Mouse (Mus musculus): ENCODE data around the gene Stk38l.

Stk38l gene

GRCm38 (mm10) chr6:146724581-146725383 lies at the start of gene Stk38l:
Gene Stk38l (plus strand): TSS chr6:146724995.
- peak; percentile 95 for DNase-seq

GRCm38 (mm10) chr6:146676904-146677303 lies 47.9 kb upstream of the Stk38l start:
- no peak for DNase-seq

- DNase-seq: no peak
Observed at GRCm38 (mm10) chr6:146678136-146679070, 46.4 kb upstream of the Stk38l start.

- no peak for DNase-seq
Observed at GRCm38 (mm10) chr6:146683881-146684280, 40.9 kb upstream of the Stk38l start.

DNA sequence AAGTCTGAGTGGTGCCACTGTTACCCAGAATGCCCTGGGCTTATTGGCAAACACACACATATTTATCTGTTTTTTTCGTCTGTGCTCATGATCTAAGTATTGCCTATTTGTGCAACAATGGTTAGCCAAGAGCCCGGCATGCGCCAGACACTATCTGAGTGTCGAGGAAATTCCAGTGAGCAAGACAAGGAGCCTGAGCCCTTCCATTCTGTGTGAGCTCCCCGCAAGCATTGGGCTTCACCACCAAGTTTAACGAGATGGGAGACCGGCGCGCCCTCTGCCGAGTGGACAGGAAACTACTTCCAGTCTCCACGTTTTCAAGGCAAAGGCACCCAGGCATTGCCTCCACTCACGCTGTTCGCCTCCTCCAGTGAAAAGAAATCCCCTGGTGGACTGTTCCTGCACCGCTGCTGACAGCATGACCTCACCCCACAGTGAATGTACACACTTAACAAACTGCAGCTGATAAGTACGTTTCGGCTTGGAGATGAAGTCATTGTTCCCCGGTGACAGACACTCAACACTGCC lies 39.0 kb upstream of the Stk38l start:
- peak; percentile 29 for DNase-seq

DNA sequence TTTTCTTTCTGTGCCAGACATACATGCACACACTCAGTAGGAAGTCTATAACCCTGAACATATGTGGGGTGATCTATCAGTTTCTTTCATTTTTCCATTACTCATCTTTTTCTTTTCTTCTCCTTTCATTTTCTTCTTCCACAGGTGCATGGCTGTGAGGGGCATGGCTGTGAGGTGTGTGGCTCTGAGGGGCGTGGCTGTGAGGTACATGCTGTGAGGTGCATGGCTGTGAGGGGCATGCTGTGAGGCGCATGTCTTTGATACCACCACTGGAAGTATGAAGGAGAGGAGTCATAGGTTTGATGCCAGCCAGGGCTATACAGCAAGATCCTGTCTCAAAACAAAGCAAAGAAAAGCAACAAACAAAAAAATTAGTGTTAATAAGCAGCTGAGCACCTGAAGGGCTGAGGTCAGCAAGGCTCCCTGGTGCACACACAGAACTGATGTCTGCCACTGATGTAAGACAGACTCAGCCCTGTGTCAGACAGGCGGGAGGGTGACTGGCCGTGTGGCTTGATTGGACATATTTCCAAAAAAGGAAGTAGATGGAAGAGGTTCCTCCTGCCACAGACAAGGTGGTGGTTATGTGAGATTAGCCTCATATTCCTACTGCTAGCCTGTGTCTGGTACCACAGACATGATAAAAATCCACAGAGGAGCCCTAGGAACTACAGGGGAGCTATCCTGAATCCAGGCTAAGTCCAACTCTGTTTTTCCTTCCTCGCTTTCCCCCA lies 38.2 kb upstream of the Stk38l start:
- no peak for DNase-seq

DNA sequence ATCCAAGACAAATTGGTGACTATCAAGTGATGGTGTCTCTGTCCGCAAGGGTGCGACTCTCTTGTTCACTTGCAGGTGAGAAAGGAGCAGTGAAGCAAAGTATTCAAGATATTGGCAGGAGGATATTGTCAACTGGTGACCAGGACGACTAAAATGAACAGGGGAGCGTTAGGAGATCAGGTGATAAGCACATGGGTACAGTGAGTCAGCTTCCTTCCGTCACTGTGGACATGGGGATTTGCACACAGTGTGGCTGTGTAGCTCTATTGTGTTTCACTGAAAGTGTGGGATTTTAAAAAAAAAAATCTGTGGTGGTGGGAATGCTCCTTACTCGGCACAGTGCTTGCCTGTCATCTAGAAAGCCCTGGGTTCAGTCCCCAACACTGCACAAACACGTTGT lies 36.8 kb upstream of the Stk38l start:
- no peak for DNase-seq

- no peak for DNase-seq
Observed at GRCm38 (mm10) chr6:146688861-146689260, 35.9 kb upstream of the Stk38l start.

- DNase-seq: no peak
Observed at GRCm38 (mm10) chr6:146697767-146698166, 27.0 kb upstream of the Stk38l start.

- DNase-seq: no peak
Observed at GRCm38 (mm10) chr6:146698376-146698775, 26.4 kb upstream of the Stk38l start.

GRCm38 (mm10) chr6:146700461-146700860 lies 24.3 kb upstream of the Stk38l start:
- no peak for DNase-seq

DNA sequence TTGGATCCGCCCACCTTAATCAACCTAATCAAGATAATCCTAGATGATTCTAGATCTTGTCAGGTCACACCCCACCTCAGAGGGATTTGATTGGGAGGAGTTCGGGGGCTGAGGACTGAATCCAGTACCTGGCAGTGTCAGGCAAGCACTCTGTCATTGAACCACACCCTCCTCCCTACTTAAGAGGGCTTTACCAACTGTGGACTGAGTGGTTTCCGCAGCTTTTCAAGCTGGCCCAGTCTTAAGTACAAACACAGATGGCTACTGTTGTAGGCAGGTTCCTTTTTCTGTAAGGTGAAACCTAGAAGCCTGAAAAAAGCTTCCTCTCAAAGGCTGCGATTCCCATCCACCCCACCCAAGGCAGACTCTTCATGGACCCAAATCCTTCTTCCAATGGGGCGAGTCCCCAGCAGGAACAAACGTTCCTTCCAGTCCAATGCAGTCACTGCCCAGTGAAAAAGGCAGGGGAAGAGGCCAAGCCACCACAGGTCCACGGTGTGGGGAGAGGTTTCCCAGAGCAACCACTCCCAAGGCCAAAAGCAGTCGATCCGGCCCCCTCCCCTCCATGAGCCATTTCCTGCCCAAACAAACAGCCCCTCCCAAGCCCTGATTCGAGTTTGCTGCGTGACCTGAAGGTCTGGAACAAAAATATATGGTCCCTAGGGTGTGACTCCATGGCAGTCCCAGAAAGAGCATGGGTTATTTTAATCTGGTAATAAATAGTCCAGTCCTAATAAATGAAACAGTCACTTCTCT lies 22.5 kb upstream of the Stk38l start:
- no peak for DNase-seq

DNA sequence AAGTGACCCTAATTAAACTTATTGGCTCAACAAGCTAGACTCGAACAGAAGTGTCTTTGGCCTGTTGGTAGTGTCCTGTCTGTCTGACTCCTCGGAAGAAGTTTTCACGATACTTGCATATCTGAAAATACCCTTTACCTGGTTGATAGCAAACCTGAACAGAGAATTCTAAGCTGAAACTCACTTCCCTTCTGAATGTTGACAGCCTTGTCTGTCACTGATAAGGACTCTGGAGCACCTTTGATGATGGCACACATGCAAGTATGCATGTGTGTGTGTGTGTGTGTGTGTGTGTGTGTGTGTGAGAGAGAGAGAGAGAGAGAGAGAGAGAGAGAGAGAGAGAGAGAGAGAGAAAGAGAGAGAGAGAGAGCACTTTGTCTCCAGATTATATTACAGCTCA lies 21.4 kb upstream of the Stk38l start:
- no peak for DNase-seq

GRCm38 (mm10) chr6:146705631-146706030 lies 19.2 kb upstream of the Stk38l start:
- no peak for DNase-seq

GRCm38 (mm10) chr6:146719606-146720005 lies 5.2 kb upstream of the Stk38l start:
- no peak for DNase-seq

DNA sequence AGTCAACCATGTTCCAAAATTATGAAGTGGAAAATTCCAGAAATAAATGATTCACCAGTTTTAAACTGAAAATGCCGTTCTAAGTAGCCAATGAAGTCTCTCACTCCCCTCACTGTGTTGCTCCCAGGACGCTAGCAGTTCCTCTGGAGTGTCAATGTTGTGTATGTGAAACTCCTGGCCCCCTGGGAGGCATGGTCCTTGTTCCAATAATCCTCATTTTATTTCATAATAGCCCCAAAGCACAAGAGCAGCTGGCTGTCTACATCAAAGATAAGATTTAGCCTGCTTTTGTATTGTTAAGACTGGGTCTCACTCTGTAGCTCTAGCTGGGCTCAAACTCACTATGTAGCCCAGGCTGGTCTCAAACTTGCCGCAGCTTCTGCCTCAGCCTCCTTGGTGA lies 990 bp upstream of the Stk38l start:
- no peak for DNase-seq

DNA sequence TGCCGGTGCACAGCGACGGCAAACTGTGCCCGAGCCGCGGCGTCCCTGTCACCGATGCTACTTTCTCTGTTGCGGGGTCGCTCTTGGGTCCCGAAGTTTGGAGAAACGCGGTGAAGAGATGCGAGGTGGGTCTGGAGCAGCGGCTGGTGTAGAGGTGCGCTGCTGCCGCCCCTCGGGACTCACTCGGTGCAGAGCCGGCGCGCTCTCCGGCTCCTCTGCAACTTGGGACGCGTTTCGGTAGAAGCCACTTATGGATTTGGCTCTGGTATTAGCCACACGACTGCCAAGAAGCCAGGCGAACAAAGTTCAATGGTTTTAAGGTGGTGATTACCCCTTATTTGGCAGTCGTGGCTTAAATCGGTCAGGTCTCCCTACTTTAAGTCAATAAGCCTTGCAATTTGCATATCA lies 593 bp downstream of the Stk38l start:
- peak; percentile 61 for DNase-seq

GRCm38 (mm10) chr6:146731031-146731430 lies 6.2 kb downstream of the Stk38l start:
- no peak for DNase-seq

DNA sequence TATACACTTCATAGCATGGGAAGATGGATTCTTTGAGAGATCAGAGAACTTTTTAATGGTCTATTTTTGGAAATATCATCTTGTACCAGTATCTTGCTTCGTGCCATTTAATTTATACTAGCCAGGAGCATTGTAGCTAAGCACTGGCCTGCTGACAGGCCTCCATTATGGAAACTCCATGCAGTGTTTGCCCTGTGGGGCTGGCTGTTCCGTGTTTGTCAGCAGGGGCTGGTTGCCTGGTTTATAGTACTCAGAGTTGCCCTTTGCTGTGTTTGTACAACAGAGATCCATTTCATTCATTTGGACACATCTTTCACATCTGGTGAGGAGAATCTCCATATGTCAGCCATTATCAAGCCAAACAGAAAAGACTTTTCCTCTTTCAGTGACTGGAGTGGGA lies 6.9 kb downstream of the Stk38l start:
- DNase-seq: no peak

- DNase-seq: no peak
Observed at GRCm38 (mm10) chr6:146732232-146732631, 7.4 kb downstream of the Stk38l start.

- DNase-seq: no peak
Observed at GRCm38 (mm10) chr6:146732676-146733075, 7.9 kb downstream of the Stk38l start.

- no peak for DNase-seq
Observed at GRCm38 (mm10) chr6:146733554-146733953, 8.8 kb downstream of the Stk38l start.

All from kidney, adult 18-20 months (tissue).